Mouse (Mus musculus) ovary, adult 18-20 months (tissue): Measurements from ENCODE around the gene Pde4a.
"Not testable (repeated sequence)": the region's sequence is repeated elsewhere in the genome, so short reads cannot be mapped to it uniquely, and the experiment has no call there.

Source experiments
- DNase-seq: peaks from one replicate; pipeline ENCODE4 v3.0.0; 2022; ENCODE audit warnings: low spot score, mixed read lengths

Gene Pde4a

DNA sequence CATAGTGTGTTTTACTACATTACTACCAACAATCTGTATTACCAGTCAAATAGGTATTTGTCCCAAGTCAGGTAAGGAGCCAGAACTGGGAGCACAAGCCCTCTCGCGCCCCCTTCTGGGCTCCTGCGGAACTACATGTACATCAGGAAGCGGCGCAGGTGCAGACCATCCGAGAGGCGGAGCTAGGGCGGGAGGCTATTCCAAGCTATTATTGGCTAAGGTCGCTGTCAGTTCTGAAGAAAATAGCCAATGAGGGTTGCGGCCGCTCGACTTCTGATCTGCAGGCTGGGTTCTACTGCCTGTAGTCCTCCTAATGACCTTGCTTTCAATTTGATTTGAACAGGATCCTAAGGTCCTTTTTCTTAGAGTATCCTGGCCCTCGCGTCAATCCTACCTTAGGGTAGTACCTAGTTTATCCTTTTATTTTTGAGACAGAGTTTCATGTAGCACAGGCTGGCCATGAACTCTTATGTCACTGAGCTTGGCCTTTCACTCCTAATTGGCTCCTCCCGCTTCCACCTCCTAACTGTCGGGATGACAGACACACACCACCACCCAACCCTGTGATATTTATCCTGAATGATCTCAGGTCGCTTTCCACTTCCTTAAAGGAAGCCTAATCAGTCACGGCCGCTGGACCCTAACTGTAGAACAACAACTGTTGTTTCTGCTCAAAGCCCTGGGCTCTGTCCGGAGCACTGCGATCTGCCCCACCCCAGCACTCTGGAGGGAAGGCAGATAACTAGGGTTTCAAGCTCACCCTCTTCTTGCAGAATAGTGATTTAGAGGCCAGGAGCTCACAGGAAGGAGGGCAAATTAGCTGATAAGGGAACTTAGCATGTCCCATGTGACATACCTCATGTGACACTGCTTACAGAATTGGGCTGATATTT, 55.2 kb downstream of the Pde4a start:
- peak; percentile 84 for DNase-seq

DNA sequence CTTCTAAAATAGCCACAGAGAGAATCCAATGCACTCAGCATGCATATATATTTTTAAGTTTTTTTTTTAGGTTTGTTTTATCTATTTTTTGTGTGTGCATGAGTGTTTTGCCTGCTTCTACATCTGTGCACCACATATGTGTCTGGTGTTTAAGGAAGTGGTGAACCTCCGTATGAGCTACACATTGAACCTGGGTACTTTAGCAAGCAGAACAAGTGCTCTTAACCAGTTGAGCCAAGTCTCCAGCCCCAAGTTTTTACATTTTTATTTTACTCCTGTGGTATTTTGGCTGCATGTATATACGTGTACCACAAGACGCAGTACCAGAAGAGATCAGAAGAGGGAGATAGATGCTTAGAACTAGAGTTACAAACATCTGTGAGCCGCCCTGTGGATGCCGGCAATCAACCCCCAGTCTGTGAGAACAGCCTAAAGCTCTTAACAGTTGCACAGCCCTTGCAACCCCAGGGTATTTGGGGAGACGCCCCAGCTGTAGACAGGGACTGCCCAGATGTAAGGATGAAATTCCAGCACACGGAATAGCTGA, 55.9 kb downstream of the Pde4a start:
- no peak for DNase-seq

- not testable (repeated sequence) for DNase-seq
Measured at GRCm38 (mm10) chr9:21223490-21223889, 58.0 kb downstream of the Pde4a start.

DNA sequence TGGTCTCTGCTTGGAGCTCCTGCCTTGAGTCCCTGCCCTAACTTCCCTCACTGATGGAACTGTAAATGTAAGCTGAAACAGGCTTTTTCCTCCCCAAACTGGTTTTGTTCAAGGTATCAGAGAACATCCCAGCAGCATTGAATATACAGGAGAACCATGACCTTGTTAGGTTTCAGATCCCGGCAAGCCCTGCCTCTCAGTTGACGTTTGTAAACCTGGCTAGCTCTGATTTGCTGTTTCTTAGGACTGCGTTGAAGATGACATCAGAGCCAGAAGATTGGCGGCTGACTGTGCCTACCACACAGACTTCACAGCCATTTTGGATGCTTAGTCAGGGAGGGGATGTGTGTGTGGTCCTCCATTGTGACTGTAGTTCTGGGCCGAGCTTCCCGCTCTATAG, 58.4 kb downstream of the Pde4a start:
- DNase-seq, result no peak

DNA sequence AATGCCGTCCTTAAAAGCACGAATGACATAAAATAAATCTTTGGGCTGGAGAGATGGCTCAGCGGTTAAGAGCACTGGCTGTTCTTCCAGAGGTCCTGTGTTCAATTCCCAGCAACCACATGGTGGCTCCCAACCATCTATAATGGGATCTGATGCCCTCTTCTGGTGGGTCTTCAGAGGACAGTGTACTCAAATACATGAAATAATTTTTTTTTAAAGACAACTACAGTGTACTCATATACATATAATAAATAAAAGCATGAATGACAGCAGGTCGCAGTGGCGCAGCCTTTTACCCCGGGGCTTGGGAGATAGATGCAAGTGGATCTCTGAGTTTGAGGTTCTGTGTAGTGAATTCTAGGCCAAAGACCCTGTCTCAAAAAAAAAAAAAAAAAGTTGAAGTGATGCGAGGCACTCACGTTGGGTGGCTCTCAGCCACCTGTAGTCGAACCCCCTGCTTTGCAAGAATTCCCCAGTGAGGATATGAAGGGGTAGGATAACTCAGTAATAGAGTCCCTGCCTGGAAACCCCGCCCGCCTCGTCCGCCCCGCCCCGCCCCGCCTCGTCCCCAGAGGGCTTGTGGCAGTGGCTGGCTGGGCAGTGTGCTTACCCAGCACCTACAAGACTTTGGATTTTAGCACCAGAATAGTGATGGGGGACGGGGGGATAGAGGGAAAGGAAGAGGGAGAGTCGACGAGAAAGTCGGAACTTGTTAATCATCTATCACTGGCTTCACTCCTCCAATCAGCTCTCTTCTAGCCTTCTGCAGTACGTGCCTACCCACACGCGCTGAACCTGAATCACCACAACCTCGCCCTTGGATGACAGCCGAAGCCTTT, 59.3 kb downstream of the Pde4a start:
- no peak for DNase-seq

DNA sequence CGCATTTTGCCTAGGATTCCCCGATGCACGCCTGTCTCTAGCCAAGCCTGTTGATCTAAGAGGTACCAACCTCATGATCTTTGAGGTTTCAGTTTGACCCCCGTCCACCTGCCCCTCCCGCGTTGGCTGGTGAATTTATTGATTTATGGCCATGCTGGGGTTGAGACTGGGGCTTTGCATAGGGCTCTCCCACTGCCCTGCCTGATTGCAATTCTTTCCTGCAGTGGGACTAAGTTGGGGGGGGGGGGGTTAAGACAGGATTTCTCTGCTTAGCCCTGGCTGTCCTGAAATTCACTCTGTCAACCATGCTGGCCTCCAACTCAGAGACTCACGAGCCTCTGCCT, 59.9 kb downstream of the Pde4a start:
- no peak for DNase-seq

DNA sequence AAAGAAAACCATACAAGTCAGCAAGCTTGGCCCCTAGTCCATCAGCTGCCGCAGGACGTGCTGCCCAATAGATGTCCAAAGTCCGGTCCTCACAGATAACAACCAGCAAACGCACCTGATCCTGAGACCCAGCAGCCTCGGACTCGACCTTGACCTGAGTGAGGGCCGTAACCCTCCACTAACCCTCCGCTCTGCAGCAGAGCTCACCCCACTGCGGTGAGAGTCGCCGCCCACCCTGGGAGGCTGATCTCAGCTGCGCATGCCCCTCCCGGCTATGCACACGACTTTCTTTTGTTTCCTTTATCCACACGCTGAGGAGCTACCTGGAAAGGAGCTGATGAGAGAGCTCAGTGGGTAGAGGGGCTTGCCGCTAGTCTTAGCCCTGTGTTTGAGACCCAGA, 61.8 kb downstream of the Pde4a start:
- DNase-seq, result no peak

- DNase-seq, result no peak
Measured at GRCm38 (mm10) chr9:21231551-21231950, 66.0 kb downstream of the Pde4a start.

- DNase-seq, result no peak
Measured at GRCm38 (mm10) chr9:21232867-21233266, 67.4 kb downstream of the Pde4a start.

- no peak for DNase-seq
Measured at GRCm38 (mm10) chr9:21233366-21233765, 67.9 kb downstream of the Pde4a start.

GRCm38 (mm10) chr9:21233805-21234204, 68.3 kb downstream of the Pde4a start:
- no peak for DNase-seq

DNA sequence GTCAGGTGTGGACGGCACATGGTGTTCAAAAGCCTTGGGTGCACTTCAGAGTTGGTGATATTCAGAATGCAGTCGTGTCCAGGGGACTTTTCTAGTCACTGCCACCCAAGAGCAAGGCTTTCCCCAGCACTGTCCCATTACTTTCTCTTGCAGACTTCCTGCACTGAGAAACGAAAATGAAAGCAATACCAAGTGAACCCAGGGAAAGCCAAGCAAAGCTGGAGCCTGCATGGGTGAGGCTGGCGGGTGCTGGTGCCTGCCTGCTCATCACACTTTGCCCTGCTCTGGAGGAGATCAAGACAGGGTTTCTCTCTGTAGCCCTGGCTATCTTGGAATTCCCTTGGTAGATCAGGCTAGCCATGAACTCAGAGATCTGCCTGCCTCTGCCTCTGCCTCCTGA, 69.8 kb downstream of the Pde4a start:
- DNase-seq, result no peak

- DNase-seq, result no peak
Measured at GRCm38 (mm10) chr9:21236991-21237367, 71.5 kb downstream of the Pde4a start.

GRCm38 (mm10) chr9:21237368-21238003, 72.0 kb downstream of the Pde4a start:
- DNase-seq, result no peak

GRCm38 (mm10) chr9:21238004-21238732, 72.7 kb downstream of the Pde4a start:
- DNase-seq, result no peak

GRCm38 (mm10) chr9:21238733-21239464, 73.4 kb downstream of the Pde4a start, which contains the start of gene Keap1:
Gene Keap1, minus strand, starts transcription at chr9:21239361.
- DNase-seq, result peak; percentile 70

GRCm38 (mm10) chr9:21239465-21239848, 73.9 kb downstream of the Pde4a start:
- no peak for DNase-seq

GRCm38 (mm10) chr9:21241343-21241742, 75.8 kb downstream of the Pde4a start:
- no peak for DNase-seq

DNA sequence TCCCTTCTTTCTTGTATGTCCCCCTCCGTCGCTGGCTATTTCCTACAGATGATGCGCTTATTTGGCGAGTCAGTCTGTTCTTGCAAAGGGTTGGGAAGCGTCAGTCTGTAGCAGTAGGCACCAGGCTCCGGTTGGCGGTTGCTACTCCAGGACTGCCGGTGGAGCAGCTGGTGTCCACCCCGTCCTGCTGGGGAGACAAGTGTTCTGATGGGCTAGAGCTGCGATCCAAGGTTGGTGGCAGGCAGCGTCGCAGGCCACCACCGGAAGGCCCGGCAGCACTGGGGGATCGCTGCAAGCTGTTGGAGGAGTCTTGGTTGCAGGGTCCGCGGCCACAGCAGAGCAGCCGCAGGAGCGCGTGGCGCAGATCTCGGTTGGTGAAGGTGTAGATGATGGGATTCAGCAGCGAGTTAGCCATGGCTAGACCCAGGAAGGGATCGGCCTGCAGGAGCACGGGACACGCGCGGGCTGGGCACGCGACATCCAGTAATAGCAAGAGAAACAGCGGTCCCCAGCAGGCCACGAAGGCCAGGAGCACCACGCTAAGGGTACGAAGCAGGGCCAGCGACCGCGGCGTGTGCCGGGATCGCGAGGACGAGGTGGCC, 78.4 kb downstream of the Pde4a start:
- DNase-seq, result no peak

DNA sequence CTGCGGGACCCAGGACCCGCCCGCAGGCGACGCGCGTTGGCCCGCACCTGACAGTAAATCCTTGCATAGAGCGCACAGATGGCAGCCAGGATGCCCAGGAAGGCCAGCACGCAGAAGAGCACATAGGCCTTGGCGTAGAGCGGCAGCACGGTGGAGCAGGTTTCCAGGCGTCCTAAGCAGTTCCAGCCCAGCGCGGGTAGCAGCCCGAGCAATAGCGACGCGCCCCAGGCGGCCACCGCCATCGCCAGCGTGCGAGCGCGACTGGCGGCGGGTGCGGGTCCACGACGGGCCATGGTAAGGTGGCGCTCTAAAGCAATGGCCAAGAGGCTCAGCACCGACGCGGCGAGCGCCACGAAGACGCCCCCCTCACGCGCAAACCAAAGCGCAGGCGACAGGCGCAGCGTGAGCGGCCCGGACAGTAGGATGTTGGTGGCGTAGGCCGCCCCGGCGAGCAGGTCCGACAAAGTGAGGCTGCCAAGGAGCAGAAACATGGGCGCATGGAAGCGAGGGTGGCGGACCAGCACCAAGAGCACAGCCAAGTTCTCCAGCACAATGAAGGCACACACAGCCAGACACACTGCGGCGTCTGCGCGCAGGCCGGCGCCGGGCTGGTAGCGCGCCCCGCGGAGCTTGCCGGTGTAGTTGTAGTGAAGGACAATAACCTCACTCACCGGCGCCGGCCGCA, 79.1 kb downstream of the Pde4a start:
- no peak for DNase-seq
